Mouse (Mus musculus): ENCODE measurements around the gene Fank1.

The Fank1 gene

DNA sequence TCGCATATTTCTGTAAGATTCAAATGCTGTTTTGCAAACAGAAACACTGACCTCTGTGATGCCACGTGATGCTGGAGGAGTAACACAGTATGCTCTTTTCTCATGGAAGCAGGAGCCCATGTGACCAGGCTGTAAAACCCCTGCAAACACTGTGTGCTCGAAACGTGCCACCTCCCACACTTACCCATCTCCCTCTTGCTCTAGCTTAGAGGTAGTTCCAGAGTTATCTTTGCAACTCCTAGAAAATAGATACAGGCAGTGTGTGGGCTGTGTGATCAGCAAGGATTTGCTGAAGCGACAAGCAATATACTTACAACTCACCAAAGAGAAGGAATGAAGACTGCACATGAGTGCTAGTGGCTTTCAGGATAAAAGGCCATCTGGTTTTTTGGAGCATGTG lies 8.1 kb upstream of the Fank1 start:
- no peak for DNase-seq

DNA sequence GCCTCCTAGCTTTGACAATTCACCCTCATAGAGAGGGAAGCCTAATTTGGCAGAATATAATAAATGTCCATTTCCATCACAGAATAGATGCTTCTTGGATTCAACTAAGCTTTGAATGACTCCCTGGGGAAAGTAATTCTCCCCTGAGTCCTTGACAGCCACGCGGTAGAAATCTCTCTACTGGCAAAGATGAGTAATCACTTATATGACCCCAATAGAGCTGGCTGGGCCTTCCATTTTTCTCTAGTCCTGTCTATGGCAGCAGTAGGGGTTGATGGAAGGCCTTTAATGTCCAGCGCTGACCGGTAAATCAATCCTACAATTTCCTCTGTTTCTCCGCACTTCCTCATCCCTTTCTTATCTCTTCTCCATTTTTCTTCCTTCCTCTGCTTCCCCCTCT lies 1.5 kb upstream of the Fank1 start:
- DNase-seq, result no peak

DNA sequence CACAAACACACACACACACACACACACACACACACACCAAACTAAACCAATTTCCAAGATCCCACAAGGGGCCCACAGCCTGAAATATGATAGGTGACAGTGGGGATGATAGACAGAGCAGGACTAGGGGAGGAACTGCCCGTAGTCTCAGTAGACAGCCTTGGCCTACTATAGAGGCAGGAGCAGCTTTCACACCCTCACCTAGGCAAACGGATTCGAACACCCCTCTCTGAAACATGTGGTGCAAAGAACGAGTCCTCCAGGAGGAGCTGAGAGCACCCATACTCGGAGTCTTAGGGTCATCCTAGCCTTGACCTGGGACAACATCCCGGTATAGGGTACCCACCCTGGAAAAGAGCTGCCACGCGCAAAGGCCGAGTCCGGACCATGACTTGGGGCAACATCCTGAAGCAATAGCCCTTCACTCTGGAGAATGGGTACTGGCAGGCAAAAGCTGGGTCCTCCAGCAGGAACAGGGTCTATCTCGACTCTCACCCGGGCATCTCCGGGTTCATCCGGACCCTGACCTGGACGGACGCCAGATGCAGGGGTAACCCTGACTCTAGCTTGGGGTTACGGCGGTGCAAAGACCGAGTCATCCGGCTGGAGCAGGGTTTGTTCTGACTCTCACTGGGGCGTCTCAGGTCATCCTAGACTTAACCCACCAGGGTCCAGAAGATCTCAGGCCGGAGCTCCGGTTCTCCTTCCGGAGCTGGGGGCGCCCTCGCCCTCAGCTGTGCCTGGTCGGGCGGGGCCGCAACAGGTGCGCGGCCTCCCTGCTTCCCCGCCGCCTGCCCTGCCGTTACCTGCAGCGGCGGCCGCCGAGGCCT lies 650 bp upstream of the Fank1 start:
- peak; percentile 27 for DNase-seq

DNA sequence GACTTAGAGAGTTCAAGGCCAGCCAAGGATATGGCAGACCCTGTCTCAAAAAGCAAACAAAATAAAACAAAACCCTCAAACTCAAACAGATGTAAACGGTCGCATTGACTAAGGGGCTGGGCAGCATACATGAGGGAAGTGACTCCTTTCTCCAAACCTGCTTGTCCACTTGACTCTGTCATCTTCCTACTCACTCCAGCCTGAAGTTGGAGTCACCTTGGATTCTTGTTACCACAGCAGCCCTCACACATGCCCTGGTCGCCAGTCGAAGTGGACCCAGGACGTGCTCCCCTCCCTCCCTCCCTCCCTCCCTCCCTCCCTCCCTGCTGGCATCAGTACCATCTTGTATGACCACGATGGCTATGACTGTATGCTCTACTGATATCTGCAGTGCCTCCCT lies 4.9 kb downstream of the Fank1 start:
- DNase-seq, result no peak

DNA sequence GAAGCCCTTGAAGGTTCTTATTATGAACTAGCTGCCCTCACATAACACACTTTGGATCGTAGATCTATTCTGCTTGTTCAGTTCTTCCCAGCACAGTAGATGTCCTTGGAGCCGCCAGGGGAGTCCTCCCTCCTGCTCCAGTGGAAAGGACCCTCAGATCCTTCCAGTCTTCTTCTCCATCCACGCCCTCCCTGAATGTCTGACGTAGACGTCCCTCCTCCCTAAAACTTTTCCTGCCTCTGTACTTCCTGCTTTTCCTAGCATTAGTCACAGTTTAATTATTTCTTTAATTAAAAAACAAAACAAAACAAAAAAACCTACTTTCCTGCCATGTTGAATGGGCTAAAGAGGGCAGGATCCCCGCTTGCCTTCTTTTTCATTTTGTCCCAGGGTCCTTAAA lies 5.3 kb downstream of the Fank1 start:
- no peak for DNase-seq

DNA sequence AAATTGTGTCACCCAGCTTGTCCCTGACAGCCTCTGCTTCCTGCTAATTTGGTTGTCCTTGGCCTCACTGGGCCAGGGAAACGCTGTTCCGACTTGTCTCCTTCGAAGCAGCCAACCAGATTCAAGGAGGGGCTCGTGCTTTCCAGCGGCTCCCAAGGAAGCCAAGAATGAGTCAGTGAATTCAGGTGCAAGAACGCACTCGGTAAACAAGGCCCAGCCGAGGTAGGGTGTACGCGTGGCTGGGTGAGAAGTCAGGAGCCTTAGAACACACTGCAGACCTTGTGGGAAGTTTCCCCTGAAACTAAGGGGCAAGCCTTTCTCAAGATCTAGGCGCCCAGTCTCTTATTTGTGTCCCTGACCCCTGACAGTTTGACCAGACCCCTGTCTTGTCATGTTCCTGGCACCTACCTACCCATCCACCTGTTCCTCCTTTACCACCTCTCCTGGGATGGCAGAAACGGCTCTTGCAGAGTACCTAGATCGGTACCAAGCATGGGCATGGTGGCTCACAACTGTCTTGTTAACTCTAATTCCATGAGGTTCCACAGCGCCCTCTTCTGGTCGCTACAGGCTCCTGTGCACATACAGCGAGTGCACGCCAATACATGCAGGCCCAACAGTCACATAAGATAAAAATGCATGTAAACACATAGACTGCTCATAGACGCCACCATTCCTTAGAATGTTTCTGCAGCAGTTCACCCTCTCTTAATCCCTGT lies 6.2 kb downstream of the Fank1 start, which contains the start of gene Dhx32:
TSS of gene Dhx32 (minus strand) at position 10 of the 719 bp plus-strand sequence.
- peak; percentile 88 for DNase-seq

DNA sequence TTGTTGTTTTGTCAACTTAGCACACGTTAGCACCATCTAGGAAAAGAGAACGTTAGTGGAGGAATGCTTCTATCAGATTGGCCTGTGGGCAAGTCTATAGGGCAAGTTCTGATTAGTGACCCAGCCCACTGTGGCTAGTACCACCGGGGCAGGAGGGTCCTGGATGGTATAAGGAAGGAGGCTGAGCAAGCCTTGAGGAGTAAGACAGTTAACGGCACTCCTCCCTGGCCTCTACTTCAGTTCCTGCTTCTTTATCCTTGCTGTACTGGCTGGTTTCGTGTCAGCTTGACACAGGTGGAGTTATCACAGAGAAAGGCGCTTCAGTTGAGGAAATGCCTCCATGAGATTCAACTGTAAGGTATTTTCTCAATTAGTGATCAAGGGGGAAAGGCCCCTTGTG lies 10.9 kb downstream of the Fank1 start:
- no peak for DNase-seq

DNA sequence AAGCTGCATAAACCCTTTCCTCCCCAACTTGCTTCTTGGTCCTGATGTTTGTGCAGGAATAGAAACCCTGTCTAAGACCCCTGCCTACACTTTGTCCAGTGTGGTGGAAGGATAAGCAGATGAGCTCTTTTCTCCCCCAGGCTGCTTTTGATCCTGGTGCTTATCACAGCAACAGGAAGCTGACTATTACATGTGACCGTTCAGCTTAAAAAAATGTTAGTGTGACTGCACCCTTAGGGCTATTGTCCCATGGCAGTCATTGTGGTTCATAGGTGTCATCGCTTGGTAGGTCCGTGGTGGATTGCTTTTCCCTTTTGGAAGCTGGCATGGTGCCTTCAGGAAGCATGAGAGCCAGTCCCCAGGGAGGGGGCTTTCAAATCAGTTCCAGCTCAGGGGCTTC lies 11.5 kb downstream of the Fank1 start:
- DNase-seq, result no peak

DNA sequence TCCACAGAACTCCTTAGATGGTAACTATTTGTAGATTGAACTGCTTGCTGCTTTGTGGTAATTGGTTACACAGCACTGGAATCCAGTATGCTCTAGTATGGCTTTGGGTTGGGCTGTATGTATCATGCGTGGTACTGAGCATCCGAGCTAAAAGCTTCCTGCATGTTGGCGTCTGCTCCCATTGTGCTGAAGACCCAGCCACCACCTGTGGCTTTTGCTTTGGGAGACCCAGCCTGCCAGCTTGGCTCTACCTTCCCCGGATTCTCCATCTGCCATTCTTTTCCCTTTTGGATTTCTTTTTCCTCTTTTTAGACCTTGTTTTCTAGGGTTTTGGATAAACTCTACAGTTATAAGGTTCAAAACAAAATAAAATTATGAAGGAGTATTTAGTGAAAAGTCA lies 13.5 kb downstream of the Fank1 start:
- no peak for DNase-seq

DNA sequence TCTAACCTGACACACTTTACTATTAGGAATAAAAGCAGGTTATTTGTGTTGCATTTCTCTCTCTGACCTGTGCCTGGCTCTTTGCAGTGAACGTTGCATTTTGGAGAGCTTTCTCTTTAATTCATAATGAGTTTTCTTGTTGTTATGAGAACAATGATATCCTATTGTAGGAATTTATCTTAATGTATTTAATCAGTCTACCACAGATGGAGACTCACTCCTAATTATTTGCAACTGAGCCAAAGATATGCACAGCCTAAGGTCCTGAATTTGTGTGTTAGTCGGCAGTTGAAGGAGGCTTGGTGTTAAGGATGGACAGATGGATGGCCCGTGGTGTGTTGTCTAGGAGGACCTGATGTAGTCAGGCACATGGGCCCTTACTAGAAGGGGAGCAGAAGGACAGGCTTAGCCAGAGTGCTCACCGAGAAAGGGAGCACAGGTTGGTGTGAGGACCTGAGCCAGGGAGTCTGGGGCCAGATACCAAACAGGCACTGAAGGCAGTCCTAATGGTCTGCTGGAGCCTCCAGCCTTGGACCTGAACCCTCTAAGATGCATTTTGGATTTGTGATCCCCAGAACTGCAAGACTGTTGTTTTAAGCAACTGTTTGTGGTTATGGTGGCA lies 14.1 kb downstream of the Fank1 start:
- no peak for DNase-seq

DNA sequence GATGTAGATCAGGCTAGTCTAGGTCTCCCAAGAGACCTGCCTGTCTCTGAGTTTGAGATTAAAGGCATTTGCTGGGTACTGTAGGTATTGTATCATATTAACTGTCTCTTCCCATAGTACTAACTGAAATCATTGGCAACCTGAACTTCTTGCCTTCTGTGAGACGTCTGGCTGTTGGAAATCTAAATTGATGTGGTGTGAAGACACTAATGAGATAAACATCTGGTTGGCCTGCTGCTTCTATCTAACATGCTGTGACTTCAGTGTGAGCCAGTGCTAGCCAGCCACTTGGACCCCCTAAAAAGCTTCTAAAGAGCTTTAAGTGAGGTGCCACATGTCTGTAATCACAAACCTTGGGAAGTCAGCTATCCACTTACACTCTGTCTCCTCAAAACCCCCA lies 16.1 kb downstream of the Fank1 start:
- DNase-seq, result no peak

DNA sequence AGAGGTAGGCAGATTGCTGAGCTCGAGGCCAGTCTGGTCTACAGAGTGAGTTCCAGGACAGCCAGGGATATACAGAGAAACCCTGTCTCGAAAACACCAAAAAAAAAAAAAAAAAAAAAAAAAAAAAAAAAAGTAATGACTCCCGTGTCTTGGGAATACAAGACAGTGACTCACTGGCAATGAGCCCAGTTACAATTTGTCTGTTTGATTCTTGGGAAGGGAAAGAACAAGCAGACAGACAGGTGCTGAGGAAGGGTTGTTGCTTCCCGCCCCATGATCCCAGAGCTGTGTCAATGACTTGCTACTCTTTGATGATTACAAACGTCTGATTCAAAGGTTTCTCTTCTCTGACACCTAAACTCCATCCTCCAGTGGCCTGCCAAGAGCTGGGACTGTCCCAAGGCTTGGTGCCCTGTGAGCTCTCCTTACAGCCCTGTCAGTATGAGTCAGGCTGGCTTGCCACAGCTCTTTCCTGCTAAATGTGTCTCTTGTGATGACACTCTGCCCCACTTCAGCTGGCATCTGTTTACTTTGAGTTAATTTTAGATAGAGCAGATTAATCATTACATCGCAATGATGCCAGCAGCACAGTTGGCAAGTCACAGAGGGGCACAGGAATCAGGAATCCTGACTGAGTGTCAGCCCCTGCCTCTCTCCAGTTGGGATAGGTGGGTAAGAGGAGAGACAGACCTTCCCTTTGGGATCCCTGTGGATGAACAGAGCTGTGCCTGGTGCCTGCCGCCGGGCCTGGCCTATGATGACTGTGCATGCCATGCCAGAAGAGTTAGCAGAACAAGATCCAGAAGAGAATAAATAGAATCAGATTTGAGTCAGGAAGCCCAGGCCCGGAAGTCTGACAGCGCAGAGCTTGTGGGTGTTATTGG lies 16.8 kb downstream of the Fank1 start:
- no peak for DNase-seq

DNA sequence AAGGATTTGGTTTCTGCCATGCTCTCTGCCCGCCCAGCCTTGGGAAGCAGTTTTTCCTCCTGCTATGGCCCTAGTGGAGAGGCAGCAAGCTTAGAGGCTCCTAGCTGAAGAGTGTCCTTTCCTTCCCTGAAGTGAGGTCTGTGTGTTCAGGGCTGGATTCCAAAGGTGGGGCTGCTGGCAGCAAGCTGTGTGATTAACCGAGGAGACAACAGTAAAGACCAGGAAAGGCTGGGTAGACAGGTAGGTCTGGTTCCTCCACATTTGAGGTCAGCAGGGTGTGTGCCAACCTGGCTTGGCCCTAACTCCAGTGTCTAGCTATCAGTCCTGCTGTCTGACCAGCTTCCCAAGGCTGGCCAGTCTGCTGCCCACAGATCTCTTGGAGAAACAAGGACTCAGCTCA lies 18.1 kb downstream of the Fank1 start:
- DNase-seq, result no peak

DNA sequence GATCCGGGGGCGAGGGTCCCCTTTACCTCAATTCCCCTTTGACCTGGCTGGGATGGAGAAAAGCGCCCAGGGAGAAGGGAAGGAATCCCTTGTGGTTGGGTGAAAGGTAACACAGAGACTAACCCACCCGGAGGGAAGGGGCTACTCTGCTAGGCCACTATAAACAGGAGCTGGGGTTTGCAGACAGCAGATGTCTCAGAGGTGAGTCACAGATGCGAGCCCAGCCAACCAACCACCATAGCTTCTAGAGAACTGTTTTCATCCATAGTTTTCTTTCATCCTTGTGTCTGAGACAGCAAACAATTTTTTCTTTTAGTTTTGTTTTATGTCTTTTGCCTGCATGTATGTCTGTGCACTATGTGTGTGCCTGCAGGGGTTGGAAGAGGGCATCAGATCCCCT lies 23.3 kb downstream of the Fank1 start:
- DNase-seq, result no peak

DNA sequence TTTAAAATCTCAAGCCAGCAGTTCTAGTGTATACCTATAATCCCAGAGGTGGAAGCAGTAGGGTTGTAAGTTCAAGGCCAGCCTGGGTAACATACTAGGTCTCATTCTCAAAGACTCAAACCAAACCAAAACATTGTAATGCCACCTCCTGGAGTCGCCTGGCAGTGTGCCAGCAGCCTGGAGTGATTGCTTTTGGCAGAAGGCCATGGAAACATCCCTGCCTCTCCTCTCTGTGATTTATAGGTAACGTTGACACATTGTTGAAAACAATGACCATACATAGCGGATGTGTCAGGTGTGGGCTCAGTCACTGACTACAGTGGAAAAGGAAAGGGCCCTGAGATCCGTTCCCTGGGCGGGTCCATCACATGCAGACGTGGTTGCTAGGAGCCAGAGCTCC lies 25.2 kb downstream of the Fank1 start:
- no peak for DNase-seq

DNA sequence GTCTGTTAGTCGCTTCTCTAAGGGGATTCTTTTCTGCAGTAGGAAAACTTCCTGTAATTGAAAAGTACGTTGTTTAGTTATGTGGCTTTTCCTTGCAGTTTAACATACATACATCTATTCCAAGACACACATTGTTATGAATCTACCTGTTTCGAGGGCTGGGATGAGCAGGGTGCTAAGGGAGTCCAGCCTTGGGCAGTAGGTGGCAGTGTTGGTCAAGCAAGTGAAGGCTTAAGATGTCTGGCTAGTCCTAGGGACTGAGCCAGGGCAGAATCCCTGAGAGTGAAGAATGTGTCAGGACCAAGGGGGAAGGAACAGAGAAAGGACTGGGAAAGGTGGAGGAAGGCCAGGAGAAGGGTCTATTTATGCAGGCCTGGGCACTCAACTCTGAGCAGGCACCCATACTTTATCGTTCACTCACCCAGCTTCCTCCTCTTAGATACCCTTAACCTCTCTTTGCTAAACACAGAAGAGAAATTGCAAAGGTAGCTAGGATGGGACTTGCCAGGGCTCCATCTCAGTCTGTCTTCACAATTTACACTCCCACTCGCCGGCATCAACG lies 29.0 kb downstream of the Fank1 start:
- DNase-seq, result peak; percentile 51

DNA sequence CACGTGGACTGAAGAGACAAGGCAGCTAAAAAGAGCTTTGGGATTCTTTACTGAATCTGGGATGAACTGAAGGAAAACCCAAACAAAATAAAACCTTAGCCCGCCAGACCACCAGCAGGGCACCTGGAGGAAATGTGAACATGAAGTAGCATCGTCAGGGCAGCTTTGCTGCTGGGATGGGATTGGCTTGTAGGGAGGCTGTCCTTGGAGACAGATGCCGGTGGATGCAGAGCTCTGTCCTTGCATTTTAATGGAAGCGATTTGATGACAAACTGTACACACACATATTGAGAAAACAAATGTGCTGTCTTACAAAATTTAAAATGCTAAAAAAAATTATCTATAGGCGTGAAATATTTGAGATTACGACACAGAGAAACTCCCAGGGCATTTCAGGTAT lies 36.3 kb downstream of the Fank1 start:
- DNase-seq, result no peak

DNA sequence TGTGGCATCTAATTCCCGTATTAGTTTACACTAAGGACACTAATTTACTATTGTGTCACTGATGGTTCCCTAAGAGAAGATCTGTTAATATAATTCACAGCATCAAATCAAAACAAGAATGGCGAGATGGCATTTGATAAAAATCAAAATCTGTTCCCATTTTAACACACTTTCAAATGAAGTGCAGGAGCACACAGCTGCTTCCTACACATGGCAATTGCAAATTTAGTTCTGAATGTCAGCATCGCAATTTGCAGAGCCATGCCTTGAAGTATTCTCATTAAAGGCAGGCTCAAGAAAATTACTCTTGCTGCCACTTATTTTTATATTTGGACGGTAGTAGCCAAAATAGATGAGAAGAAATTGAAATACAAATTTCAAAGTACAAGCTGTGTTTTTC lies 36.7 kb downstream of the Fank1 start:
- DNase-seq, result no peak

DNA sequence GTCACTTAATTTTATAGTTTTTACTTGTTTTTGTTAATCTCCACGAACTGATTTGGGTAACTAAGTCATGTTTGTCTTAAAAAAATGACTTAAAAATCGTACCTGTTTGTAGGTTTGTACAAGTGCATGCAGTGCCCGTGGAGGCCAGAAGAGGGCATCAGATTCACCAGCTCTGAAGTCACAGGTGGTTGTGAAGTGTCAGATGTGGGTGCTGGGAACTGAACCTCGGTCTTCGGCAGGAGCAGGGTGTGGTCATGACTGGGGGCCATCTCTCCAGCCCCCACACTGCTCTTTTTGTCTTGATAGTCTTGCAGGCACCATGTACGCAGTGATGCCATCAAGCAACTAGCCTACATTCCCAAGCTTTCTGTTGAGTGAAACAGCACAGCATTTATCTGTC lies 47.1 kb downstream of the Fank1 start:
- DNase-seq, result no peak

DNA sequence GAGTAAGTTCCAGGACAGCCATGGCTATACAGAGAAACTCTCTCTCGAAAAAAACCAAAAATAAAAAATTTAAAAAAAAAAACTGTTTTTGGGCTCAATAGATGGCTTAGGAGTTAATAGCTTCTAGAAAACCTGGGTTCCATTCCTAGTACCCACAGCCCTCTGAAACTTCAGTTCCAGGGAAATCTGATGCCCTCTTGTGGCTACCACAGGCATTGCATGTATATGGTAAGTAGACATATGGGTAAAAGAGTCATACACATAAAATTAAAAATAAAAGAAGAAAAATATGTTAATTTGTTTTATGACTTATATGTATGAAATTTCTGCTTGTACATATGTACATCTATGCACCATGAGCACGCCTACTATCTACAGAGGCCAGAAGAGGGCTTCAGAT lies 47.9 kb downstream of the Fank1 start:
- peak; percentile 22 for DNase-seq

DNA sequence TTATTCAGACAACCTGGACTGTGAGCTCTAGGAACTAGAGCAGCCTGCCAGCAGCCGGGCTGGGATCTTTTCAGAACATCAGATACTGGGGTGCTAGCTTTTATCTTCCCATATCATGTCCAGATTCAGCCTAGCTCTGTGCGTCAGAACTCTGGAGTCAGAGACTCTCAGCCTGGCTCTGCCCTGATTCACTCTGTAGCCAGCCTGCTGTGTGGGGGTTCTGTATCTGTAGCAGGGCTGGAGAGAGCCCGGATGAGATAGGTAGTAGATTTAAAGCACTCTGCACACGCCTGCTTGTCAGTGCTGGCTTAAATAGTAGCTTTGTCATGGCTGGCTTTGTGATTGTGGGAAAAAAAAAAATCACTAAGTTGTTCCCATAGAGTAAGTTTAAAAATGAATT lies 51.9 kb downstream of the Fank1 start:
- no peak for DNase-seq

DNA sequence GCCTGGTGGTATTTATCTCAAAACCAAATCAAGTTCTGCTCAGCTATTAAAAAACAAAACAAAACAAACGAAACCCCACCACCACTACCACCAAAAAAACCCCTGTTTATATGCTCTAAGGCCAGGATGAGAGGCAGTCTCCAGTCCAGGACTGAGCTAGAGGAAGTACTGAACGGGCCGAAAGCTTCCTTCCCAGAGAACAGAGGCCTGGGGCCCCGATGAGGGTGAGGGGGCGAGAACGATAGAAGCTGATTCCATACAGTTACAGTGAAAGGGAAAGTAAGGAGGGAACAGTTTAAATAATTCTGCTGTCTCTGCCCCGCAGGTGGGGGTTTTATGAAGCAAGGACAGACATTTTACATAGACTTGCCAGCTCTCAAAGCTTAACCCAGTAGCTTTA lies 52.9 kb downstream of the Fank1 start:
- DNase-seq, result no peak

DNA sequence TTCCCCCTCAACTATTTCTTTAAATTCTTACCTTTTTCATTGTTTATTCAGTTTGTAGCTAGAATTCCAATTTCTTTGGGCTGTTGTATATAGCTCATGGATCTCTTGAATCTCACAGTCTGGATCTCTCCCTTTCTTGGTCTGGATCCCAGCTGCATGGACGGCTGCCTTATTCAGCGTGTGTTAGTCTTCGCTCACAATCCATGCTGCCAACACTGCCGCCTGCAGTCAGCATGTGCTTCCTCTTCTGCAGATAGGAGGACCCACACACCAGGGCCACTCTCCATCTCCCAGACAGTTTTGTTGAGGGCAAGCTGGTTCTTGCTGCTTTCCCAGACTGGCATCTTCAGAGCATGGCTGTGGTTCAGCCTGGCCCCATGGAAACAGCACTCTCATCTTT lies 62.9 kb downstream of the Fank1 start:
- DNase-seq, result no peak
